Mouse (Mus musculus) cerebellum, adult 2 months (tissue): ENCODE data around the gene Ifna13. TPM values are rescaled to one million over a fixed set of nuclear protein-coding genes. Genes with fewer than 3 reads are reported as not detected.

Experiments used
- DNase-seq, 2 experiments: peaks; one replicate each; pipeline ENCODE4 v3.0.0; 2021
- H3K27ac ChIP-seq: fragments of 200-500 bp; 2 replicates; pipeline ENCODE4 v1.5.1; 2012; ENCODE audit warnings: low read length, control low read depth, inconsistent platforms; ENCODE audit not compliant: insufficient read depth
- H3K27me3 ChIP-seq: fragments of 200-500 bp; 2 replicates; pipeline ENCODE4 v1.6.1; 2012; ENCODE audit warnings: inconsistent platforms, mild to moderate bottlenecking, low read length, moderate library complexity; ENCODE audit not compliant: control insufficient read depth, insufficient read depth
- H3K4me1 ChIP-seq: fragments of 200-500 bp; 2 replicates; pipeline ENCODE4 v1.6.1; 2011; ENCODE audit warnings: low read length; ENCODE audit not compliant: control insufficient read depth, insufficient read depth
- H3K4me3 ChIP-seq: fragments of 200-500 bp; replicated peaks from 2 replicates; pipeline ENCODE3; 2011; ENCODE audit warnings: mild to moderate bottlenecking, low read depth, low read length, control low read depth; ENCODE audit not compliant: insufficient read depth
- CTCF ChIP-seq: fragments of 200-500 bp; IDR thresholded peaks from 2 replicates; pipeline ENCODE4 v1.5.1; 2011; ENCODE audit warnings: low read depth, mild to moderate bottlenecking, control low read depth, low read length, moderate library complexity, borderline replicate concordance; ENCODE audit not compliant: insufficient read depth
- POLR2A ChIP-seq: fragments of 200-500 bp; IDR thresholded peaks from 2 replicates; pipeline ENCODE4 v1.6.1; 2011; ENCODE audit warnings: low read length, control low read depth, borderline replicate concordance; ENCODE audit not compliant: insufficient read depth
- WGBS: fragments of 180-500 bp; shearing (Covaris S2); methylation state at CpG from one replicate; pipeline ENCODE4 v1.1.7; 2018; 5-methylcytosine and 5-hydroxymethylcytosine counted together
- polyA plus RNA-seq: library from polyadenylated mRNA; depleted of rRNA; stranded (reverse); fragments of >200 nt; gene quantifications from 2 replicates; pipeline ENCODE4 v1.2.3, GENCODE M21; 2012; rRNA removed

The Ifna13 gene
- polyA plus RNA-seq, 1 experiment: not detected

DNA sequence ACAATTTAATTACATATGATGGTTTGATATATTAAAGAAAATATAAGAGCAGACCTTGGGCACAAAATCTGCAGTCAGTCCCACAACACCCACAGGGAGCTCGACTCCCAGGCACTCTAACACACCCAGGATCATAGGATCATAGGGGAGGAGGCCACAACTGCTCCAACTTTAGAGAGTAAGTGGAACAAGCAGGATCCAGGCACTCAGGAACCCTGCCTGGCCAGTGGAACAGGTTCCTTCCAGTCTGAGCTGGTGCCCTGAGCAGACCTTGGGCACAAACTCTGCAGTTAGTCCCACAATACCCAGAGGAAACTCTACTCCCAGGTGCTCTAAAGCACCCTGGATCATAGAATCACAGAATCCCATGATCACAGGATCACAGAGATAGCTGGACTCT, 11.2 kb upstream of the Ifna13 start:
- no peak for DNase-seq
- Histone ChIP-seq H3K4me3 (no peak overlapping the region), H3K27me3 (no peaks in the 10 kb centered on the region), H3K4me1 (no peaks in the 10 kb centered on the region), H3K27ac (no peak overlapping the region)
- 36% methylated on average over 1 of the region's 1 CpGs for WGBS
- no peak for TF ChIP-seq CTCF
- no peak for TF ChIP-seq POLR2A

DNA sequence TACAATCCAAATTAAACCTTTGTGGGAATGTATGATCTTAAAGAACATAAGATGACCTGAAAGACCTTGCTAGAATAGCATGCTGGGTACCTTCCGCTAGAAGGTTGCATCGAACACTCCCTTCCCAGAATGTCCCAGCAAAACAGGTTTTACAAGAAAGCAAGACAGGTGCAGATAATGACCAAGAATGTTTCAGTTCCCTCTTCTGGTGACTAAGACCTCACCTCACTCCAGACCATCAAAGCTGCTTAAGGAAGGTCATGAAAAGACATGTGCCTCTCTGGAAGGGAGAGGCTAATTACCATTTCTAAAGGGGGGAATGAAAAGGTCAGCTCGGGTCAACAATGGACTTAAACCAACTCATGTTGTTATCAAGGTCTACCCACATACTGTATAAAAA, 9.4 kb upstream of the Ifna13 start:
- Histone ChIP-seq H3K27ac (no peak overlapping the region), H3K4me3 (no peak overlapping the region), H3K27me3 (no peaks in the 10 kb centered on the region), H3K4me1 (no peaks in the 10 kb centered on the region)
- TF ChIP-seq POLR2A (no peak), CTCF (no peak)
- DNase-seq: no peak
- 73% methylated on average over 3 of the region's 3 CpGs for WGBS

DNA sequence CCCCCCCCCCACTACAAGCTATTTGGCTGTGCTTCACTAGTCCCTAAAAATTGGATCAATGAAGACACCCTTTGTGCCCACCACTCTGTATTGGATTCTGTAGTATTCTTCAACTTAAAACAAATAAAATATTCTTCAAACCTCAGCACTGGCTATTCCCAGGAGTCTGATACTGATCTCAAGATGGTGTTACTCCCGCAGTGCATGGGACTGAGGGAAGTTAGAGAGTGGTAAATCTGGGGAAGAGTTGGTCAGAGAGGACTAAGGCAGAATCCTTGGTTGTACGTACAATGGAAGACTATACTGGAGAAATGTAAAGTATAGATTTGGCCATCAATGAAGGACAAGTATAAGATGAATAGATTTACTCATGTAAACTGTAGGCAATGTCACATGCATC, 1.7 kb downstream of the Ifna13 start:
- WGBS: 20% methylated on average over 2 of the region's 2 CpGs
- Histone ChIP-seq H3K4me3 (no peak overlapping the region), H3K4me1 (no peaks in the 10 kb centered on the region), H3K27ac (no peak overlapping the region), H3K27me3 (no peaks in the 10 kb centered on the region)
- no peak for DNase-seq
- TF ChIP-seq CTCF: no peak
- no peak for TF ChIP-seq POLR2A

DNA sequence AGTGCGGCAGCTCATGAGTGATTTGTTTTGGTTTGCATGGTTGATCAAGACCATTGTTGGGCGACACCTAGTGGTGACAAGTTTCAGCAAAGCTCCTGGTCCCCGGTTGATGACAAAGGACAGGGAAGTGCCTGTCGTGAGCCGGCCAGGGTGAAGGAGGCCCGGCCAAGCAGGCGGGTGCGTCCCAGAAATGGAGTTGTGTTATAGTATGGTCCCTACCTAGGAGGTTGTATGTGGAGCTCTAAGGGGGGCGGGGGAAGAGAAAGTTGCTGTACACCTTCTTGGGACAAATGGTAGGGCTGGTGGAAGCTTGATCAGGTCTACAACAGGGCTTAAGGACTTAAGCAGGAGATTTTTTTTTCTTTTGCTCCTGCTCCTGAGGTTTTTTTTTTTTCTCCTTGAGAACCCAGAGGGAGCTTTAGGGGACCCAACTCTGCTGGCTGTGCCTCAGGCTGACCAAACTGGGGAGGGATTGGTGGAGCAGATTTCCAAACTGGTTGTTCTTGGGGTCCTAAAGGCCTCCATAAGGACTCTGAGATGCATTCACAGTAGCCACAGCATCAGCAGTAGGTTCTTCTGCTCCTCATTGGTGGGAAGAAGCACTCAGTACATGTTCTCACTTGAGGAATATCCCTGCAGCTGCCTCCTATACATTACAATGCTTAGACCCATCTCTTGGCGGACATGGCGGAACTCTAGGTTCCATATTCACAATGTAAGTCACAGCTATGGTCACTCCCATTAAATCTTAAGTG, 3.0 kb downstream of the Ifna13 start:
- H3K4me3 ChIP-seq: peak overlapping the region; percentile 97
- DNase-seq: peak; percentile 82 to 93
- no peak overlapping the region for H3K27ac ChIP-seq
- no peaks in the 10 kb centered on the region for H3K4me1 ChIP-seq
- H3K27me3 ChIP-seq: no peaks in the 10 kb centered on the region
- peak; percentile 93 for TF ChIP-seq CTCF
- TF ChIP-seq POLR2A: no peak
- WGBS: 3% methylated on average over 11 of the region's 11 CpGs

DNA sequence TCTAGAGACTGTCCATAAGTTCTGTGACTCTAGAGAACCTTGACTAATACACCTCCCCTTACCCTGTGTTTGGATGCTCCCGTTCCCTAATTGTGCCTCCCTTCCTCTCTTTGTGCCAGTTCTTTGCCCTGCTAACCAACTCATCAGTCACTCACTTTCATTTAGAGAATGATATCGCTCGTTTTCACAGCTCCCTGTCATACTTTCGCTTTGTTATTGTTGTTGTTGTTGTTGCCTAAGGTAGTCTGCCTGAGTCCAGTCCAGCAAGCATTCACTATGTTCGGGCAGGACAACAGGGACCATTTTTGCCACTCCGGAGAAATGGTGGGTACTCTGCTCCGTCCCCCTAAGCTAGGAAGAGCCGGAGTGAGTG, 3.6 kb downstream of the Ifna13 start:
- no peak overlapping the region for H3K27ac ChIP-seq
- no peak for TF ChIP-seq POLR2A
- no peak for TF ChIP-seq CTCF
- no peaks in the 10 kb centered on the region for H3K4me1 ChIP-seq
- 27% methylated on average over 8 of the region's 8 CpGs for WGBS
- H3K27me3 ChIP-seq: no peaks in the 10 kb centered on the region
- peak overlapping the region; percentile 97 for H3K4me3 ChIP-seq
- no peak for DNase-seq

DNA sequence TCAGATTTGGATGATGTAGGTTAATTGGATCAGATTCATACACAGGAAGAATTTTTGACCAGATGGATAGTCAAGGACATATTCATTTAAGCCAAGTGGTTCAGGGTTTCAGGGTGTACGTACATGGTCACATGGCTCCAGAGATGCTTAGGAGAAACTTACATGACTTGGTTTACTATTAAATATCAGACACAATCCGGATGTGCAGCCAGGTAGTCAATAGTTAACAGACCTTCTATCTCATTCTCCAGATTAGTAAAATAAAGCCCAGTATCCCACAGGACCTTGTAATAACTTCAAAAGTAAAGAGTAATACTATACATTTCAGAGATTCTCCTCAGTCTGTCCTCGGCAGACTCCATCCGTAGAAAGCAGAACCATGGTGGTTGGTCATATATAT, 9.9 kb downstream of the Ifna13 start, which contains the start of gene C87499:
C87499 (minus strand) TSS at position 101 of the 400 bp plus-strand sequence.
- 87% methylated on average over 4 of the region's 4 CpGs for WGBS

DNA sequence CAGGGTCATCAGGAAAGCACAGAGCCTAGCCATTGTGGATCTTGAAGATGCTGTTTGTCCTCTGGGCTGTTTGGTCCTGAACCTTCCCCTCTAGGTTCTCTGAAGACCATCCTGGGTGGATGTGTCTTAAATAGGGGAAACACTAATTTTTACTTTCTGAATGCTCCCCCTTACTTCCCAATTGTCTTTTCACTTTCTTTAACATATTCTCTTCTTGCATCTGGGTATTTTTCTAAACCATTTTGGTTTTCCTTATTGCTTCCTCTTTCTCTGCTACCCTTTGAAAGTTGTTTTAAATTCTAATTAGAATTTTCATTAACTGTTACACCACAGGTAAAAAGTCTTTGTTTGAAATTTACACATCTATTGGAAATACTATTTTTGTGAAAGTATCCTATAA, 41.0 kb downstream of the Ifna13 start, which contains the start of gene Ifna12:
Ifna12 (minus strand) TSS at position 101 of the 400 bp plus-strand sequence.
- TF ChIP-seq CTCF (no peak), POLR2A (no peak)
- no peak for DNase-seq
- Histone ChIP-seq H3K4me3 (no peak within 1 kb of the TSS), H3K27me3 (no peaks in the 10 kb centered on the region), H3K27ac (no peak within 1 kb of the TSS), H3K4me1 (no peaks in the 10 kb centered on the region)

More for the DNA sequence above, 9.9 kb downstream of the Ifna13 start, which contains the start of gene C87499:
- TF ChIP-seq POLR2A: no peak
- no peak for TF ChIP-seq CTCF
- Histone ChIP-seq H3K27me3 (no peaks in the 10 kb centered on the region), H3K4me3 (no peak within 1 kb of the TSS), H3K27ac (no peak within 1 kb of the TSS), H3K4me1 (no peaks in the 10 kb centered on the region)
- DNase-seq: no peak

Other genes starting within 250 kb of the Ifna13 start
- 0.54 and 0.76 TPM in 2 replicates for gene Hacd4, start 205.5 kb downstream of the Ifna13 start, polyA plus RNA-seq
- not detected in 2 replicates for gene Ifnb1, start 121.7 kb downstream of the Ifna13 start, polyA plus RNA-seq
- gene Ifna15, start 86.2 kb downstream of the Ifna13 start, polyA plus RNA-seq: not detected in 2 replicates
- gene Ifna14, start 72.7 kb downstream of the Ifna13 start, polyA plus RNA-seq: not detected in 2 replicates
- gene Ifna9, start 52.1 kb downstream of the Ifna13 start, polyA plus RNA-seq: not detected in 2 replicates
- gene Ifna12, start 41.1 kb downstream of the Ifna13 start, polyA plus RNA-seq: not detected in 2 replicates
- not detected in 2 replicates for gene C87499, start 10.0 kb downstream of the Ifna13 start, polyA plus RNA-seq
- gene Ifna16, start 32.5 kb upstream of the Ifna13 start, polyA plus RNA-seq: not detected in 2 replicates
- gene Ifna2, start 39.5 kb upstream of the Ifna13 start, polyA plus RNA-seq: not detected in 2 replicates
- not detected in 2 replicates for gene Ifnab, start 46.9 kb upstream of the Ifna13 start, polyA plus RNA-seq
- 0.59 and 1.2 TPM in 2 replicates for gene Gm26566, start 77.3 kb upstream of the Ifna13 start, polyA plus RNA-seq
- gene Klhl9, start 78.0 kb upstream of the Ifna13 start, polyA plus RNA-seq: 43.6 and 44.7 TPM in 2 replicates
- not detected in 2 replicates for gene Gm13271, start 110.4 kb upstream of the Ifna13 start, polyA plus RNA-seq
- gene Gm13283, start 115.7 kb upstream of the Ifna13 start, polyA plus RNA-seq: not detected in 2 replicates
- not detected in 2 replicates for gene Gm13290, start 129.4 kb upstream of the Ifna13 start, polyA plus RNA-seq
- gene Gm13289, start 132.5 kb upstream of the Ifna13 start, polyA plus RNA-seq: not detected in 2 replicates
- not detected in 2 replicates for gene Gm13272, start 135.4 kb upstream of the Ifna13 start, polyA plus RNA-seq
- gene Ifnz, start 137.7 kb upstream of the Ifna13 start, polyA plus RNA-seq: not detected in 2 replicates
- not detected in 2 replicates for gene Gm13276, start 141.2 kb upstream of the Ifna13 start, polyA plus RNA-seq
- not detected in 2 replicates for gene Gm13277, start 144.2 kb upstream of the Ifna13 start, polyA plus RNA-seq
- not detected in 2 replicates for gene Gm13278, start 147.1 kb upstream of the Ifna13 start, polyA plus RNA-seq
- not detected in 2 replicates for gene Gm13275, start 150.0 kb upstream of the Ifna13 start, polyA plus RNA-seq
- gene Gm13279, start 152.9 kb upstream of the Ifna13 start, polyA plus RNA-seq: not detected in 2 replicates
- gene Gm13285, start 155.2 kb upstream of the Ifna13 start, polyA plus RNA-seq: not detected in 2 replicates
- gene Gm13287, start 158.8 kb upstream of the Ifna13 start, polyA plus RNA-seq: not detected in 2 replicates
- gene Gm13288, start 161.1 kb upstream of the Ifna13 start, polyA plus RNA-seq: not detected in 2 replicates
- gene Ifna7, start 171.8 kb upstream of the Ifna13 start, polyA plus RNA-seq: not detected in 2 replicates
- gene Ifna11, start 175.5 kb upstream of the Ifna13 start, polyA plus RNA-seq: not detected in 2 replicates
- not detected in 2 replicates for gene Ifna6, start 183.0 kb upstream of the Ifna13 start, polyA plus RNA-seq
- not detected in 2 replicates for gene Ifna5, start 191.1 kb upstream of the Ifna13 start, polyA plus RNA-seq
- gene Ifna4, start 197.4 kb upstream of the Ifna13 start, polyA plus RNA-seq: not detected in 2 replicates
- not detected in 2 replicates for gene Ifna1, start 205.6 kb upstream of the Ifna13 start, polyA plus RNA-seq
- gene Ifne, start 235.7 kb upstream of the Ifna13 start, polyA plus RNA-seq: not detected in 2 replicates